Mouse (Mus musculus): Measurements from ENCODE around the gene Ppargc1a.

DNA sequence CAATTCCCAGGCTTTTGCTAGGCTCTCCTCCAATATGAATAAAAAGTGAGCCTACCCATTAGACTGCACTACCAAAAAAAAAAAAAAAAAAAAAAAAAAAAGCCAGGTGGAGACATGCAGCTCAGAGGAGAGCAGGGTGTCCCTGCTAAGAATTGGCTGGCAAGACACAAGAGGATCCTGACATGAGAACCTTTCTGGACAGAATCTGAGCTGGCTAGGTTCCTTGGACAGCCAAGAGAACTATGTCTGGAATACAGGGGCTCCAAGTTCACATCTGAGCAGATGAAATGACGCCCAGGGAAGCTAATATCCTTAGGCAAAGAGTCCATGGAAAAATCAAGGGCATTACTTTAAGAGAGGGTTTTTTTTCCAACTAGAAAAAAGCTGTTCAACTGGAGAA, 33.1 kb downstream of the Ppargc1a start:
- TF ChIP-seq CTCF (IDR thresholded peaks at IDR 0.05; ENCODE audit: low read depth, low read length) (no peak), GATA1 (IDR thresholded peaks at IDR 0.05; ENCODE audit: borderline replicate concordance, low read length) (no peak), GATA2 (IDR thresholded peaks at IDR 0.05; ENCODE audit: borderline replicate concordance, low read depth, low read length) (no peak)

Measured in G1E (cell line).